In the genomic region with DNA sequence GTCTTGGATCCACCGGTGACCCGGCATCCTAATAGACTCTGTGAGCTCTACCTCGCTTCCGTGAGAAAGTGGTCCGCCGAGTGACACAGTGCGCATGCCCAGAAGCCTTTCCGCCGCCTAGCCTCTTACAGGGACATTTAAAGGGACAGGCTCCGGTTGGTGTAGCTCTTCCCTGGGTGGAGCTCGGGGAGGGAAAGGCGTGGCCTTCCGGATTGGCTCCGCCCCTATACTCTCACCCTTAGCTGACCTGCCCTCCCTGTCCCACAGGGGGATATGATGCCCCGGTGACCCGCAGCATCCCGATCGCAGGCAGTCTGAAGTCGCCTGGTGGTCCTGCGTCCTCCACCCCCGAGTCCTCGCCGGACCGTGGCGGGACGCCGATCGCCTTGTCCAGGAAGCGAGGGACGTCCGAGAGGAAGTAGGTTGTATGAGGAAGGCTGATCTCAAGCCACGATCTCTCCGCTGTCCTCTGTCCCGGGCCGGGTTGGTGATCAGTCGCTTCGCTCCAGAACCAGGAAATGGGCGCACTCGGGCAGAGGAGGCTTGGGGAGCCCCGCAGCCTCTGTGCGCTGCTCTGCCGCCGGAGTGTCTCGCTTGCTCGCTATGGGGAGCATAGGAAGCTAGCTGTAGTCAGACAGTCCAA, we compare ENCODE assay signal across 7 mouse cellular contexts. TPM values are rescaled to one million over a fixed set of nuclear protein-coding genes. Genes with fewer than 3 reads are reported as not detected.
A peak's percentile ranks its signal among the peaks of the same experiment; 100 is the strongest.
DNase-seq lines count a peak whose midpoint lies in the region; ATAC-seq and TF ChIP-seq lines count a peak whose summit lies in the region.

Gene Pus7l, minus strand, starts transcription at position 139 of the 643 bp plus-strand sequence.
Gene Irak4, plus strand, starts transcription at position 235 of the 643 bp plus-strand sequence.

- H3K27me3 ChIP-seq in embryonic facial prominence, embryonic 10.5 days (replicated peaks; ENCODE audit: low read depth, poor library complexity, severe bottlenecking) = no peaks in the 10 kb centered on the region
- H3K27me3 ChIP-seq in intestine, postnatal 0 days (replicated peaks; ENCODE audit: control insufficient read depth, insufficient read depth, low read length) = no peaks in the 10 kb centered on the region
- no peaks in the 10 kb centered on the region for H3K27me3 ChIP-seq in midbrain, embryonic 12.5 days
- no peaks in the 10 kb centered on the region for H3K27me3 ChIP-seq in small intestine, adult 2 months (ENCODE audit: control insufficient read depth, insufficient read depth, low read length)

- peak within 1 kb of the TSS; percentile 87 for H3K27ac ChIP-seq in embryonic facial prominence, embryonic 10.5 days (replicated peaks)
- peak within 1 kb of the TSS; percentile 94 for H3K27ac ChIP-seq in intestine, postnatal 0 days (ENCODE audit: low read depth, low read length)
- H3K27ac ChIP-seq in midbrain, embryonic 12.5 days (replicated peaks) = 0 out of 2 replicates have a peak within 1 kb of the TSS, but pooled peaks have one; percentile 26
- peak within 1 kb of the TSS; percentile 97 for H3K27ac ChIP-seq in small intestine, adult 2 months (ENCODE audit: insufficient read depth, low read depth, low read length)

- peaks cover 15% of the 10 kb centered on the region for H3K4me1 ChIP-seq in embryonic facial prominence, embryonic 10.5 days
- H3K4me1 ChIP-seq in intestine, postnatal 0 days (replicated peaks; ENCODE audit: control insufficient read depth, insufficient read depth, low read length) = peaks cover 6% of the 10 kb centered on the region; the same call in 1 of the 2 replicates
- H3K4me1 ChIP-seq in midbrain, embryonic 12.5 days = peaks cover 6% of the 10 kb centered on the region; the same call in 1 of the 2 replicates
- H3K4me1 ChIP-seq in small intestine, adult 2 months (ENCODE audit: control insufficient read depth, insufficient read depth, insufficient read length, low read length) = peaks cover 15% of the 10 kb centered on the region; the same call in 1 of the 2 replicates

- peak; percentile 99 for ATAC-seq in intestine, postnatal 0 days
- peak; percentile 98 for ATAC-seq in midbrain, embryonic 12.5 days (ENCODE audit: low FRiP score, low read depth)

- H3K9ac ChIP-seq in intestine, postnatal 0 days (ENCODE audit: low read depth, low read length) = peak within 1 kb of the TSS; percentile 68
- H3K9ac ChIP-seq in midbrain, embryonic 12.5 days (replicated peaks) = peak within 1 kb of the TSS; percentile 65

- TF ChIP-seq CTCF in intestine, postnatal 0 days (IDR thresholded peaks at IDR 0.05; ENCODE audit: low read depth) = peak; percentile 45; the same call in 1 of the 2 replicates
- TF ChIP-seq CTCF in small intestine, adult 2 months (IDR thresholded peaks at IDR 0.05; ENCODE audit: extremely low read depth, insufficient read length, insufficient replicate concordance, low read depth, low read length) = 0 out of 2 replicates have a peak, but pooled peaks have one; percentile 32

- peak; percentile 69 for TF ChIP-seq POLR2A in small intestine, adult 2 months (IDR thresholded peaks at IDR 0.05; ENCODE audit: low read depth, low read length)

- intact Hi-C loops in left cerebral cortex, postnatal 4 days (cut with DNase I) = no loop called here

- H3K36me3 ChIP-seq in embryonic facial prominence, embryonic 10.5 days (replicated peaks) = no peaks in the 10 kb centered on the region
- peaks cover 4% of the 10 kb centered on the region for H3K36me3 ChIP-seq in intestine, postnatal 0 days (ENCODE audit: control insufficient read depth, insufficient read depth)
- H3K36me3 ChIP-seq in midbrain, embryonic 12.5 days = no peaks in the 10 kb centered on the region
- H3K36me3 ChIP-seq in small intestine, adult 2 months (ENCODE audit: control insufficient read depth, insufficient read depth, low read length) = peaks cover 8% of the 10 kb centered on the region

- WGBS in embryonic facial prominence, embryonic 10.5 days = under 1% methylated on average over 45 of the region's 45 CpGs
- under 1% methylated on average over 45 of the region's 45 CpGs for WGBS in intestine, postnatal 0 days
- under 1% methylated on average over 45 of the region's 45 CpGs for WGBS in midbrain, embryonic 12.5 days
- under 1% methylated on average over 45 of the region's 45 CpGs for WGBS in small intestine, adult 2 months

- peak within 1 kb of the TSS; percentile 88 for H3K4me3 ChIP-seq in embryonic facial prominence, embryonic 10.5 days
- peak within 1 kb of the TSS; percentile 87 for H3K4me3 ChIP-seq in intestine, postnatal 0 days (ENCODE audit: low read depth, low read length)
- peak within 1 kb of the TSS; percentile 69 for H3K4me3 ChIP-seq in midbrain, embryonic 12.5 days
- peak within 1 kb of the TSS; percentile 72 for H3K4me3 ChIP-seq in small intestine, adult 2 months (ENCODE audit: low read depth, low read length)

- peak; percentile 94 for DNase-seq in adrenal gland, postnatal 10 days
- DNase-seq in embryonic facial prominence, embryonic 10.5 days (ENCODE audit: low spot score) = peak; percentile 94
- DNase-seq in gonadal fat pad, adult 2 months (ENCODE audit: low read depth) = peak; percentile 62
- peak; percentile 93 for DNase-seq in left cerebral cortex, postnatal 4 days

- no peaks in the 10 kb centered on the region for H3K9me3 ChIP-seq in embryonic facial prominence, embryonic 10.5 days
- no peaks in the 10 kb centered on the region for H3K9me3 ChIP-seq in intestine, postnatal 0 days (ENCODE audit: control insufficient read depth)
- no peaks in the 10 kb centered on the region for H3K9me3 ChIP-seq in midbrain, embryonic 12.5 days

- H3K4me2 ChIP-seq in intestine, postnatal 0 days (replicated peaks; ENCODE audit: low read depth) = peak within 1 kb of the TSS; percentile 76
- peak within 1 kb of the TSS; percentile 74 for H3K4me2 ChIP-seq in midbrain, embryonic 12.5 days (replicated peaks)

RNA-seq across cellular contexts. Expression of gene Pus7l, which starts in this region (rescaled TPM):
- 1 to 10 TPM; 5.4 to 5.9 TPM for total RNA-seq in adrenal gland, postnatal 10 days (2021)
- polyA plus RNA-seq in embryonic facial prominence, embryonic 10.5 days (2016; fragmentation: Nextera tagmentation; extraction: Ambion mirVana) = 8.9 and 10.5 TPM in 2 replicates
- polyA plus RNA-seq in gonadal fat pad, adult 2 months (2012; rRNA removed) = 2.1 and 2.8 TPM in 2 replicates
- polyA plus RNA-seq in intestine, postnatal 0 days (2015; fragmentation: Nextera tagmentation; extraction: Ambion mirVana) = 2.7 and 2.8 TPM in 2 replicates
- total RNA-seq in left cerebral cortex, postnatal 4 days (2021) = 1 to 10 TPM; 5.4 to 6.0 TPM
- polyA plus RNA-seq in midbrain, embryonic 12.5 days (2016; fragmentation: Nextera tagmentation; extraction: Ambion mirVana) = 6.2 and 7.1 TPM in 2 replicates
- polyA plus RNA-seq in small intestine, adult 2 months (2012; rRNA removed) = 0.79 and 1.7 TPM in 2 replicates

RNA-seq across cellular contexts. Expression of gene Irak4, which starts in this region (rescaled TPM):
- 10 to 100 TPM; 14.1 to 14.2 TPM for total RNA-seq in adrenal gland, postnatal 10 days (2021)
- 2.8 and 3.3 TPM in 2 replicates for polyA plus RNA-seq in embryonic facial prominence, embryonic 10.5 days (2016; fragmentation: Nextera tagmentation; extraction: Ambion mirVana)
- 8.1 and 8.7 TPM in 2 replicates for polyA plus RNA-seq in gonadal fat pad, adult 2 months (2012; rRNA removed)
- polyA plus RNA-seq in intestine, postnatal 0 days (2015; fragmentation: Nextera tagmentation; extraction: Ambion mirVana) = 16.1 and 18.8 TPM in 2 replicates
- total RNA-seq in left cerebral cortex, postnatal 4 days (2021) = 1 to 10 TPM; 1.5 to 1.8 TPM
- 2.5 and 3.1 TPM in 2 replicates for polyA plus RNA-seq in midbrain, embryonic 12.5 days (2016; fragmentation: Nextera tagmentation; extraction: Ambion mirVana)
- polyA plus RNA-seq in small intestine, adult 2 months (2012; rRNA removed) = 8.9 and 12.9 TPM in 2 replicates

Comparison
In these comparisons a context has a peak if more than half of its experiments do, and no peak if none do; other contexts are left out.
1. Peak in every context shown above with its lines: DNase-seq, ATAC-seq, H3K4me3 ChIP-seq and H3K27ac ChIP-seq.
2. RNA of gene Irak4 (total RNA-seq): 14.1 to 14.2 TPM in adrenal gland, postnatal 10 days; 1.5 to 1.8 TPM in left cerebral cortex, postnatal 4 days; every median in the first group is over 4 times any median in the second.
3. H3K27ac ChIP-seq: peak in every context shown above with its lines; median percentile 97 in small intestine, adult 2 months; 94 in intestine, postnatal 0 days; 87 in embryonic facial prominence, embryonic 10.5 days; 26 in midbrain, embryonic 12.5 days.